ENCODE assay signal across 11 mouse cellular contexts in the genomic region with DNA sequence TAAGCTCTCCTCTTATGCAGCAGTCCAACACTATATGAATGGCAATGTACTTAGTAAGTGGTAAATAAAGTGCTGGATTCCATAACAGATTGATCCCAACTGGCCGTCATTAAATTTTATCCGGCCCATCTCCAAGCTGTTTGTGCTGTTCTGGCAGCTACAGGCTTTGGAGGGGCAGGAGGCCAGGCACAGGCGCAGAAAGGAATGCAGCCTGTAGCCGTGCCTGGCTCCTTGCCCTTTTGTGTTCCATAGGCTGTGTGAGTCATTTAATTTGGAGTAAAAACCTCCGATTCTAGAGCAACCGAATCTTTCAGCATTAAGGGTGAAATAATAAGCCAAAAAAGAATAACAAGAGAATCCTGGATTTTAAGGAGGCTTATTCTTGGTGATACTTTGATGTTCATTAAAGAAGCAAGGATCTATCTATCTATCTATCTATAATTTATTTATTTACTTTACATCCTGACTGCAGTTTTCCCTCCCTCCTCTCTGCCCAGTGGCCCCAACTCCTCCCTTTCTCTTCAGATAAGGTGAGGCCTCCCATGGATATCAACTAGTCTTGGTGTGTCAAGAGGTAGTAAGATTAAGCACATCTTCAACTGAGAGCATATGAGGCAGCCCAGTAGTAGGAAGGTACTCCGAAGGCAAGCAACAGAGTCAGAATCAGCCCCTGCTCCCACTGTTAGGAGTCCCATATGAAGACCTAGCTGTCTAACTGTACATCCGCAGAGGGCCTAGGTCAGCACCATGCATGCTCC. TPM values are rescaled to one million over a fixed set of nuclear protein-coding genes. Genes with fewer than 3 reads are reported as not detected.
A peak's percentile ranks its signal among the peaks of the same experiment; 100 is the strongest.
DNase-seq lines count a peak whose midpoint lies in the region; ATAC-seq and TF ChIP-seq lines count a peak whose summit lies in the region.
"Had no signal": no experiment of that assay in that cellular context is flagged by ENCODE, and none has a peak within 500 bp of the region (broad histone marks: within the 10 kb centered on the region; RNA-seq: fewer than 3 reads in every experiment).

No protein-coding gene starts in this region.

- TF ChIP-seq CTCF in liver, postnatal 0 days (IDR thresholded peaks at IDR 0.05; ENCODE audit: low read depth), result no peak

- DNase-seq in forebrain, embryonic 10.5 days (ENCODE audit: extremely low spot score, low spot score), result no peak
- DNase-seq in liver, postnatal 0 days, result no peak
- DNase-seq in 3134 (ENCODE audit: extremely low read depth, insufficient read length, low spot score) (peak; percentile 40), MN1 (ENCODE audit: low spot score) (peak; percentile 6)
- DNase-seq in yolk sac, embryonic 10.5 days (ENCODE audit: low spot score), result no peak
- DNase-seq: adrenal gland, postnatal 14 days; right cerebral cortex, postnatal 4 days; thymus, postnatal 4 days had no signal

- no peaks in the 10 kb centered on the region for H3K9me3 ChIP-seq in forebrain, embryonic 16.5 days (ENCODE audit: control insufficient read depth, low read length)
- no peaks in the 10 kb centered on the region for H3K9me3 ChIP-seq in forebrain, embryonic 10.5 days
- no peaks in the 10 kb centered on the region for H3K9me3 ChIP-seq in liver, embryonic 12.5 days (replicated peaks)
- H3K9me3 ChIP-seq in liver, postnatal 0 days (ENCODE audit: low read length), result no peaks in the 10 kb centered on the region
- H3K9me3 ChIP-seq: midbrain, embryonic 12.5 days had no signal

- peaks cover 3% of the 10 kb centered on the region for H3K4me1 ChIP-seq in forebrain, embryonic 16.5 days (replicated peaks; ENCODE audit: control insufficient read depth, insufficient read depth, low read length)
- H3K4me1 ChIP-seq in forebrain, embryonic 10.5 days, result no peaks in the 10 kb centered on the region
- H3K4me1 ChIP-seq in liver, embryonic 12.5 days, result peaks cover 4% of the 10 kb centered on the region
- H3K4me1 ChIP-seq in liver, postnatal 0 days (ENCODE audit: insufficient read depth), result no peaks in the 10 kb centered on the region
- H3K4me1 ChIP-seq: midbrain, embryonic 12.5 days had no signal

- no peaks in the 10 kb centered on the region for H3K36me3 ChIP-seq in forebrain, embryonic 16.5 days (ENCODE audit: control insufficient read depth, insufficient read depth)
- no peaks in the 10 kb centered on the region for H3K36me3 ChIP-seq in forebrain, embryonic 10.5 days (replicated peaks)
- no peaks in the 10 kb centered on the region for H3K36me3 ChIP-seq in liver, embryonic 12.5 days
- no peaks in the 10 kb centered on the region for H3K36me3 ChIP-seq in liver, postnatal 0 days (replicated peaks; ENCODE audit: insufficient read depth, low read length)
- H3K36me3 ChIP-seq: midbrain, embryonic 12.5 days had no signal

- no peak overlapping the region for H3K27ac ChIP-seq in forebrain, embryonic 16.5 days (ENCODE audit: low read length)
- H3K27ac ChIP-seq in forebrain, embryonic 10.5 days, result no peak overlapping the region
- no peak overlapping the region for H3K27ac ChIP-seq in liver, embryonic 12.5 days
- no peak overlapping the region for H3K27ac ChIP-seq in liver, postnatal 0 days (ENCODE audit: low read depth)
- H3K27ac ChIP-seq: midbrain, embryonic 12.5 days had no signal

- ATAC-seq in forebrain, embryonic 16.5 days, result peak; percentile 74
- ATAC-seq in liver, embryonic 12.5 days, result peak; percentile 74
- no peak for ATAC-seq in liver, postnatal 0 days

- WGBS in forebrain, embryonic 16.5 days, result 46% methylated on average over 8 of the region's 8 CpGs
- WGBS in forebrain, embryonic 10.5 days, result 83% methylated on average over 8 of the region's 8 CpGs
- WGBS in liver, embryonic 12.5 days (ENCODE audit: insufficient replicate concordance), result 71% methylated on average over 8 of the region's 8 CpGs
- WGBS in liver, postnatal 0 days (ENCODE audit: insufficient replicate concordance), result 75% methylated on average over 8 of the region's 8 CpGs

- no peak overlapping the region for H3K9ac ChIP-seq in forebrain, embryonic 16.5 days (replicated peaks; ENCODE audit: low read depth, low read length)
- H3K9ac ChIP-seq in liver, embryonic 12.5 days, result no peak overlapping the region
- H3K9ac ChIP-seq in liver, postnatal 0 days (replicated peaks), result no peak overlapping the region
- H3K9ac ChIP-seq: midbrain, embryonic 12.5 days had no signal

- no peaks in the 10 kb centered on the region for H3K27me3 ChIP-seq in forebrain, embryonic 16.5 days (replicated peaks; ENCODE audit: control insufficient read depth, insufficient read depth, low read length)
- no peaks in the 10 kb centered on the region for H3K27me3 ChIP-seq in forebrain, embryonic 10.5 days (ENCODE audit: poor library complexity, severe bottlenecking)
- H3K27me3 ChIP-seq in liver, embryonic 12.5 days (replicated peaks), result no peaks in the 10 kb centered on the region
- H3K27me3 ChIP-seq in liver, postnatal 0 days (ENCODE audit: insufficient read depth, low read length), result no peaks in the 10 kb centered on the region
- H3K27me3 ChIP-seq: midbrain, embryonic 12.5 days had no signal

- no peak overlapping the region for H3K4me2 ChIP-seq in forebrain, embryonic 16.5 days (ENCODE audit: low read length)
- H3K4me2 ChIP-seq in liver, embryonic 12.5 days, result no peak overlapping the region
- H3K4me2 ChIP-seq in liver, postnatal 0 days (ENCODE audit: low read depth, low read length), result no peak overlapping the region
- H3K4me2 ChIP-seq: midbrain, embryonic 12.5 days had no signal

- no peak overlapping the region for H3K4me3 ChIP-seq in forebrain, embryonic 16.5 days (replicated peaks; ENCODE audit: low read length)
- no peak overlapping the region for H3K4me3 ChIP-seq in forebrain, embryonic 10.5 days
- no peak overlapping the region for H3K4me3 ChIP-seq in liver, embryonic 12.5 days
- no peak overlapping the region for H3K4me3 ChIP-seq in liver, postnatal 0 days (ENCODE audit: low read depth, low read length)
- H3K4me3 ChIP-seq: midbrain, embryonic 12.5 days had no signal

- no peak for TF ChIP-seq EP300 in liver, postnatal 0 days (IDR thresholded peaks at IDR 0.05; ENCODE audit: low read depth)

RNA-seq across cellular contexts. Expression of a gene that starts 14.3 kb away (rescaled TPM):
- polyA plus RNA-seq in forebrain, embryonic 16.5 days (2015; fragmentation: Nextera tagmentation; extraction: Ambion mirVana), result 13.0 and 13.5 TPM in 2 replicates
- 5.9 and 6.8 TPM in 2 replicates for polyA plus RNA-seq in forebrain, embryonic 10.5 days (2016; fragmentation: Nextera tagmentation; extraction: Ambion mirVana)
- 5.0 and 5.3 TPM in 2 replicates for polyA plus RNA-seq in liver, embryonic 12.5 days (2016; fragmentation: Nextera tagmentation; extraction: Ambion mirVana)
- polyA plus RNA-seq in liver, postnatal 0 days (2015; fragmentation: Nextera tagmentation; extraction: Ambion mirVana), result 6.5 and 6.8 TPM in 2 replicates

Comparison
In these comparisons a context has a peak if more than half of its experiments do, and no peak if none do; other contexts are left out.
1. DNase-seq: peak in 3134 (single experiment) and MN1 (single experiment); none in forebrain, embryonic 10.5 days (single experiment), liver, postnatal 0 days (single experiment) and yolk sac, embryonic 10.5 days (single experiment).